Mouse (Mus musculus): ENCODE data around the gene Cplx3. TPM values are rescaled to one million over a fixed set of nuclear protein-coding genes. Genes with fewer than 3 reads are reported as not detected.

Cplx3 gene
- polyA plus RNA-seq, 1 experiment from 2014 or later, result not detected

- no peak for TF ChIP-seq CTCF (IDR thresholded peaks at IDR 0.05; ENCODE audit: low read depth)
- DNase-seq (ENCODE audit: low spot score), result peak; percentile 79
- no peaks in the 10 kb centered on the region for H3K9me3 ChIP-seq (replicated peaks; ENCODE audit: low read length)
- H3K27me3 ChIP-seq (ENCODE audit: insufficient read depth, low read length), result no peaks in the 10 kb centered on the region
- no peak within 1 kb of the TSS for H3K27ac ChIP-seq
- 0% methylated on average over 28 of the region's 28 CpGs for WGBS
- peak; percentile 22; the same call in 1 of the 2 replicates for ATAC-seq (replicated peaks; ENCODE audit: low FRiP score, low read depth)
- H3K36me3 ChIP-seq (ENCODE audit: insufficient read depth, low read length), result peaks cover 16% of the 10 kb centered on the region
- peak within 1 kb of the TSS; percentile 62 for H3K4me3 ChIP-seq (replicated peaks; ENCODE audit: low read depth, low read length)
- peak within 1 kb of the TSS; percentile 75 for H3K4me2 ChIP-seq (ENCODE audit: low read length)
- H3K9ac ChIP-seq (ENCODE audit: low read depth, low read length), result peak within 1 kb of the TSS; percentile 72
- H3K4me1 ChIP-seq (replicated peaks; ENCODE audit: insufficient read depth, low read length), result peaks cover 7% of the 10 kb centered on the region; the same call in 1 of the 2 replicates
Measured at GRCm38 (mm10) chr9:57552139-57552887, 53.8 kb downstream of the Cplx3 start, which contains the start of gene Mpi. Gene Mpi, minus strand, starts transcription at chr9:57552763.

GRCm38 (mm10) chr9:57550126-57550862 is 55.8 kb downstream of the Cplx3 start:
- WGBS, result 84% methylated on average over 11 of the region's 11 CpGs
- no peak for DNase-seq (ENCODE audit: low spot score)
- TF ChIP-seq CTCF (IDR thresholded peaks at IDR 0.05; ENCODE audit: low read depth), result no peak

More at GRCm38 (mm10) chr9:57550126-57550862, 55.8 kb downstream of the Cplx3 start:
- Histone ChIP-seq H3K9me3 (replicated peaks; ENCODE audit: low read length) (no peaks in the 10 kb centered on the region), H3K4me2 (ENCODE audit: low read length) (no peak overlapping the region), H3K36me3 (ENCODE audit: insufficient read depth, low read length) (peaks cover 28% of the 10 kb centered on the region), H3K9ac (ENCODE audit: low read depth, low read length) (no peak overlapping the region), H3K27me3 (ENCODE audit: insufficient read depth, low read length) (no peaks in the 10 kb centered on the region), H3K27ac (no peak overlapping the region), H3K4me1 (replicated peaks; ENCODE audit: insufficient read depth, low read length) (peaks cover 7% of the 10 kb centered on the region; the same call in 1 of the 2 replicates), H3K4me3 (replicated peaks; ENCODE audit: low read depth, low read length) (no peak overlapping the region)
- no peak for ATAC-seq (replicated peaks; ENCODE audit: low FRiP score, low read depth)

Other genes starting within 250 kb of the Cplx3 start
- gene Ppcdc, start 166.2 kb downstream of the Cplx3 start, polyA plus RNA-seq (2015; fragmentation: Nextera tagmentation; extraction: Ambion mirVana), result 29.6 and 34.8 TPM in 2 replicates
- gene Scamp5, start 138.2 kb downstream of the Cplx3 start, polyA plus RNA-seq (2015; fragmentation: Nextera tagmentation; extraction: Ambion mirVana), result 18.3 and 19.4 TPM in 2 replicates
- gene Rpp25, start 102.3 kb downstream of the Cplx3 start, polyA plus RNA-seq (2015; fragmentation: Nextera tagmentation; extraction: Ambion mirVana), result 3.8 and 4.2 TPM in 2 replicates
- 1,314 and 1,348 TPM in 2 replicates for gene Cox5a, start 85.0 kb downstream of the Cplx3 start, polyA plus RNA-seq (2015; fragmentation: Nextera tagmentation; extraction: Ambion mirVana)
- 13.6 and 15.1 TPM in 2 replicates for gene Fam219b, start 68.8 kb downstream of the Cplx3 start, polyA plus RNA-seq (2015; fragmentation: Nextera tagmentation; extraction: Ambion mirVana)
- 34.5 and 35.9 TPM in 2 replicates for gene Mpi, start 53.5 kb downstream of the Cplx3 start, polyA plus RNA-seq (2015; fragmentation: Nextera tagmentation; extraction: Ambion mirVana)
- gene Scamp2, start 45.3 kb downstream of the Cplx3 start, polyA plus RNA-seq (2015; fragmentation: Nextera tagmentation; extraction: Ambion mirVana), result 100 and 104 TPM in 2 replicates
- gene Ulk3, start 16.8 kb downstream of the Cplx3 start, polyA plus RNA-seq (2015; fragmentation: Nextera tagmentation; extraction: Ambion mirVana), result 8.0 and 8.4 TPM in 2 replicates
- gene Lman1l, start 14.5 kb upstream of the Cplx3 start, polyA plus RNA-seq (2015; fragmentation: Nextera tagmentation; extraction: Ambion mirVana), result not detected in 2 replicates
- 23.9 and 25.2 TPM in 2 replicates for gene Csk, start 47.4 kb upstream of the Cplx3 start, polyA plus RNA-seq (2015; fragmentation: Nextera tagmentation; extraction: Ambion mirVana)
- gene Cyp1a2, start 77.4 kb upstream of the Cplx3 start, polyA plus RNA-seq (2015; fragmentation: Nextera tagmentation; extraction: Ambion mirVana), result not detected in 2 replicates
- gene Cyp1a1, start 81.6 kb upstream of the Cplx3 start, polyA plus RNA-seq (2015; fragmentation: Nextera tagmentation; extraction: Ambion mirVana), result 0.29 and 0.34 TPM in 2 replicates
- 23.1 and 26.4 TPM in 2 replicates for gene Edc3, start 102.3 kb upstream of the Cplx3 start, polyA plus RNA-seq (2015; fragmentation: Nextera tagmentation; extraction: Ambion mirVana)
- gene Clk3, start 159.6 kb upstream of the Cplx3 start, polyA plus RNA-seq (2015; fragmentation: Nextera tagmentation; extraction: Ambion mirVana), result 50.3 and 51.7 TPM in 2 replicates
- 4.0 and 4.2 TPM in 2 replicates for gene Arid3b, start 230.5 kb upstream of the Cplx3 start, polyA plus RNA-seq (2015; fragmentation: Nextera tagmentation; extraction: Ambion mirVana)

Data from kidney, postnatal 0 days (tissue).